Mouse (Mus musculus) erythroid progenitor cell, adult 5-6 weeks (primary cell): ENCODE data around the gene Pla2g12a. TPM values are rescaled to one million over a fixed set of nuclear protein-coding genes. Genes with fewer than 3 reads are reported as not detected.

ENCODE experiments used
- total RNA-seq, 2 experiments: library from RNA; stranded (forward) in 1 of 2; stranded (reverse) in 1 of 2; fragments of 150-400 nt in 1 of 2; fragments of 186-747, 209-891 nt in 1 of 2; gene quantifications; 2 replicates each; pipeline versions ENCODE4 v1.2.3 to v1.2.4; 2015 to 2017; ENCODE audit warnings: low replicate concordance in 2 of 2

The Pla2g12a gene
- total RNA-seq, 2 experiments from 2014 or later: 29.7 to 44.4 TPM

Other genes with a start within 250 kb of the Pla2g12a start
- 0.42 TPM in 1 of 2 replicates, not detected in the other for gene Egf, start 123.3 kb upstream of the Pla2g12a start, total RNA-seq (2015; ENCODE audit: low replicate concordance)
- 2.4 and 4.0 TPM in 2 replicates for gene Egf, start 123.3 kb upstream of the Pla2g12a start, total RNA-seq (2017; ENCODE audit: low replicate concordance)
- not detected in 2 replicates for gene Lrit3, start 74.6 kb upstream of the Pla2g12a start, total RNA-seq (2015; ENCODE audit: low replicate concordance)
- gene Lrit3, start 74.6 kb upstream of the Pla2g12a start, total RNA-seq (2017; ENCODE audit: low replicate concordance): not detected in 2 replicates
- gene Rrh, start 56.0 kb upstream of the Pla2g12a start, total RNA-seq (2015; ENCODE audit: low replicate concordance): not detected in 2 replicates
- not detected in 2 replicates for gene Rrh, start 56.0 kb upstream of the Pla2g12a start, total RNA-seq (2017; ENCODE audit: low replicate concordance)
- 6.3 and 7.6 TPM in 2 replicates for gene Gar1, start 47.2 kb upstream of the Pla2g12a start, total RNA-seq (2015; ENCODE audit: low replicate concordance)
- not detected in 2 replicates for gene Gar1, start 47.2 kb upstream of the Pla2g12a start, total RNA-seq (2017; ENCODE audit: low replicate concordance)
- gene Cfi, start 42.7 kb upstream of the Pla2g12a start, total RNA-seq (2015; ENCODE audit: low replicate concordance): not detected in 2 replicates
- gene Cfi, start 42.7 kb upstream of the Pla2g12a start, total RNA-seq (2017; ENCODE audit: low replicate concordance): not detected in 2 replicates
- 10.5 and 14.4 TPM in 2 replicates for gene Casp6, start 22.8 kb downstream of the Pla2g12a start, total RNA-seq (2015; ENCODE audit: low replicate concordance)
- 3.7 and 5.3 TPM in 2 replicates for gene Casp6, start 22.8 kb downstream of the Pla2g12a start, total RNA-seq (2017; ENCODE audit: low replicate concordance)
- gene Mcub, start 91.6 kb downstream of the Pla2g12a start, total RNA-seq (2015; ENCODE audit: low replicate concordance): 3.6 TPM in 1 of 2 replicates, not detected in the other
- gene Mcub, start 91.6 kb downstream of the Pla2g12a start, total RNA-seq (2017; ENCODE audit: low replicate concordance): 3.2 and 5.6 TPM in 2 replicates
- gene Sec24b, start 182.9 kb downstream of the Pla2g12a start, total RNA-seq (2015; ENCODE audit: low replicate concordance): 7.6 and 18.0 TPM in 2 replicates
- 8.3 and 39.4 TPM in 2 replicates for gene Sec24b, start 182.9 kb downstream of the Pla2g12a start, total RNA-seq (2017; ENCODE audit: low replicate concordance)